Mouse (Mus musculus): Measurements from ENCODE around the gene Ttc7. TPM values are rescaled to one million over a fixed set of nuclear protein-coding genes. Genes with fewer than 3 reads are reported as not detected.

The Ttc7 gene
- total RNA-seq (2021) = 13.2 TPM in 2 replicates
- long read RNA-seq, experiment 1, full-length matches to known transcripts = 7 of 10 reads
- long read RNA-seq, experiment 1, partial matches to known transcripts = 0 of 10 reads
- long read RNA-seq, experiment 1, other reads (novel, unspliced or antisense) = 3 of 10 reads
- long read RNA-seq, experiment 2, full-length matches to known transcripts = 3 of 5 reads
- long read RNA-seq, experiment 2, partial matches to known transcripts = 0 of 5 reads
- long read RNA-seq, experiment 2, other reads (novel, unspliced or antisense) = 2 of 5 reads

DNA sequence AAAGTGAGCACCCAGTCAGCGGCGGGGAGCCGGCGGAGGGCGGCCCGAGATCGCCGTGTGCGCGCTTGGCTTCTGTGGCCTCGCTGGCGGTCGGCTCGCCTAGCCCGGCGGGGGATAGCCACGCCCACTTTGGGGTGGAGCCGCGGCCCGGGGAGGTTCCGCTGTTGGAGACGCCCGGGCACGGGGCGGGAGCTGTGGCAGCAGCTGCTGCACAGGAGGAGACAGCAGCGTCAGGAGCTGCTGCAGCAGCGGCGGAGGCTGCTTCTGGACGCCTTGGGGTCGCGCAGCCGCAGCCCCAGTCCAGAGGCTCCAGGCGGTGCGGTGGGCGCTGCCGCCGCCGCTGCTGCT, at the start of gene Ttc7:
Ttc7 (plus strand) TSS at position 181 of the 348 bp plus-strand sequence.
- peak; percentile 100 for DNase-seq

DNA sequence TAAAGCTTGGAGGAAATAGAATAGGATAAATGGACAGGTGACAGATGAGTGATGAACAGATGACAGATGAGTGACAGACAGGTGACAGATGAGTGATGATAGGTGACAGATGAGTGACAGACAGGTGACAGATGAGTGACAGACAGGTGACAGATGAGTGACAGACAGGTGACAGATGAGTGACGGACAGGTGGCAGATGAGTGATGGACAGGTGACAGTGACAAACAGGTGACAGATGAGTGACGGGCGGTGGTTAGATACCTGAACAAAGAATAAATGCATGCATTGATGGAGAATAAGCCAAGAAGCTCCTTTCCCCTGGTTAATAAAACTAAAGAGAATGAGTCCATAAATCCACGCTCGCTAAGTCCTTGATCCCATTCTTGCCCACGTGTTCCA, 47.7 kb upstream of the Ttc7 start:
- no peak for DNase-seq

DNA sequence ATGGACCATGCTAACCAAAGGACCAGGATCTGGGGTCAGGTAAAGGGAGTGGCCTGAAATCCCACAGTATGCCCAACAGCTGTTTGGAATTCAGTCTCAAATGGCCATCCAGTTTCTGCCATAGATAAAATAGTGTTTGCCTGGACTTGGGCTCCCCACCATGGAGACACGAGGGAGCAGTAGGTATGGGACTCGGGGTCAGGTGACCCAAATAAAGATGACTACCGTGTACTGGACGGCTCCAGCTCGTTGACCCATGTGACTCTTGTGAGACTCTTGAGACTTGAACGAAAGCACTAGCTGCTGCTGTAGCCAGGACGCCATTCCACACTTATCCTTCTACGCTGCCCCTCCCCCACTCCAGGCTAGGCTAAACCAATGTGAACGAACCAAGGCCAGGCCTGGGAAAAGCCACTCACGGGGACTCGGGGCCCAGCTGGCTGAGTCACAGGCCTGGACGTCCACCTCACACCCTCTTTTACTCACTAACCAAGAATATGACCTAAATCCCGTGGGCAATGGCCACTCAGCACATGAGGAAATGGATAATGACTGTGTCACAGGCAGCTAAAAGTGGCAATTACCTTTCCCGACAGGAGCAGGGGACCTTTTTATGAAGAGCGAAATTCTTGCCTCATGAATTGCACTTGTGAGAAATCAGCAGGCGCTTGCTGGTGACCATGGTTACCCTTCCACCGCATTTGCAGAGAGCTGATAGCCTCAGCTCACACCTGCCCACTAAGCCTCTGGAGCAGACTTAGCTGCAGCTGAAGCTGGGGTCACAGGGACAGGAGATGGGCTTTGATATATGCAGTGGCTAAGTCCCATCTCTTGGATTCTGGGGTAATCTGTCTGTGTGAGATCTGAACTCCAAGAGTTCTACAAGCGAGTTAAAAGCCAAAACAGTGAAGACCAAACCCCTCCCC, 45.7 kb upstream of the Ttc7 start:
- DNase-seq = peak; percentile 81

DNA sequence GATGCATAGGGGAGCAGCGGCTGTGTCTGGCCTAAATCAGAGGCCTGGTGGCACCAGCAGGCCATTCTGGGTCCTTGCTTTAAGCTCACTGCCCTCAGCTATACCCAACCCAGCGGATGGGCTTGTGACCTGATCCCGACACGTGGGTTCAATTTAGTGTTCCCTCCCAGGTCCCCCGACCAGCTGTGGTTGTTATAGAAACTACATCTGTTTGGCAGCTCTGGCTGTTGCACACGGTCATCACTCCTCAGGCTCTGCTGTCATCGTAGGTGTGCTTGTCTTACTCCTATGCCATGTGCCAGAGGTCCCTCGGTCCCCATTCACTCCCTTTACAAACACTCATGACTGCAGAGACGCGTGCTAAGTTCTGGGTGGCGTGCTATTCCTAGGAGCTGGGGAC, 44.9 kb upstream of the Ttc7 start:
- DNase-seq = no peak

DNA sequence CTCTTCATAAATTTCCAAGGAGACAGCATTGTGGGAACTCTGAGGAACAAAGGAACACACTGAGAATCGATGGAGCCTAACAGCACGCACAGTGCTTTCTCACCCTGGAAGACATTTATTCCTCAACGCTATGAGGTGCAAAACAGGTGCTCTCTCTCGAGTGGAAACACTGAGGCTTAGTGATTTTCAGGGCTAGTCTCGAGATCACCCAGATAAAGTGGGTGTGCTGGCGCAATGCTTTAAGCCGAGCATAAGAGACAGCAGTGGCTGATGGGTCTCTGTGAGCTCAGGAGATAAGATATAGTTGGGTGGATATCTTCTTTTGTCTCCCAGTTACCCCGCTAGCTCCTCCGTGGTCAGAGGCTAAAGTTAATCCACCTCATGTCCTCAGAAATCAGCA, 36.6 kb upstream of the Ttc7 start:
- DNase-seq = no peak

DNA sequence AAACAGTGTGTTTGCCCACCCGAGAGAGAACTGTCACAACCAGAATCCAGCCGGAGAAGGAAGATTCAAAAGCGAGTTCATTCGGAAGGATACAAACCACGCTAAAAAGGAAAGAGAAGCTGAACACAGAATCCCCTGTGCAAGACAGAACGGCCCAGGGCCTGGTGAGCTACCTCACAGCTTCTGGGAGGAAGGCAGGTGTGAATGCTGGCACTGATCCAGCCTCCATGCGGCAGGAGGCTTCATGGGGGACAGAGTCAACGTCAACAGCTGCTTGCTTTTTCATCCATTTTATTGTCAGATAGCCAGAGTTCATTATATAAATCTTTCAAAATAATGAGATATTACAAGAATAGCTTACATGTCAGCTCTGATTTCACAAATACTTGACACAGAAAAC, 28.3 kb upstream of the Ttc7 start:
- no peak for DNase-seq

DNA sequence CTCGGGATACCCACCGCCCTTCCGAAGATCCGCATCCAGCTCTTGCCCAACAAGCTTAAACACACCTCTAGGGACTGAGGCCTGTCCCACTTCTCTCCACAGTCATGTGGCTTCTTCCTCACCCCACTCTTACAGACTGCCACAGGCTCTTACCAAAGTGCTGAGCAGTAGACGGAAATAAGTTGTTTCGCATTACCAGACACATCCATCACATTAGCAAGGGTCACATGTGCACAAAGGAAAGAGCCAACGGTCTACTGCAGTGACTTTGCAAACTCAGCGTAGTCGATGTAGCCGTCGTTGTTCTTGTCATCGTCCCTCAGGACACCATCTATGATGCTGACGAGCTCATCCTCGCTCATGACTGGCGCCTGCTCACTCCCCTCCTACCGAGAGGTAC, 27.0 kb upstream of the Ttc7 start:
- no peak for DNase-seq

DNA sequence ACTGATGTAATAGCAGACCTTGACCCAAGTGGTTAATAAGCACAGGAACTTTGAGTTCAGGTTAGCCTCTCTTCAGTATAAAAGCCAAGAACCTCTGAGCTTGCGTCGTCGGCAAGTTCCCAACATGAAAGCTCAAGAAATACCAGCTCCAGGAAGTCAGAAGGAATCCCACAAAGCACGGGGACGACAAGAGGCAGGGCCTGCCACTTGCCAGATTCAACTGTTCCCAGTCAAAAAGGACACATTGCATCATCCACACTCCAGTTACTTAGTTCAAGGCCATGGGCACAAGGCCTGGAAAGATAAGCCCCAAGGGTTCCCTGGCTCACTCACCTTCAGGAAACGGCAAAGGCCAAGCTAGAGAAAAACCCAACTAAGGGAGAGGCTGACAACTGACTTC, 19.3 kb upstream of the Ttc7 start:
- peak; percentile 72 for DNase-seq

DNA sequence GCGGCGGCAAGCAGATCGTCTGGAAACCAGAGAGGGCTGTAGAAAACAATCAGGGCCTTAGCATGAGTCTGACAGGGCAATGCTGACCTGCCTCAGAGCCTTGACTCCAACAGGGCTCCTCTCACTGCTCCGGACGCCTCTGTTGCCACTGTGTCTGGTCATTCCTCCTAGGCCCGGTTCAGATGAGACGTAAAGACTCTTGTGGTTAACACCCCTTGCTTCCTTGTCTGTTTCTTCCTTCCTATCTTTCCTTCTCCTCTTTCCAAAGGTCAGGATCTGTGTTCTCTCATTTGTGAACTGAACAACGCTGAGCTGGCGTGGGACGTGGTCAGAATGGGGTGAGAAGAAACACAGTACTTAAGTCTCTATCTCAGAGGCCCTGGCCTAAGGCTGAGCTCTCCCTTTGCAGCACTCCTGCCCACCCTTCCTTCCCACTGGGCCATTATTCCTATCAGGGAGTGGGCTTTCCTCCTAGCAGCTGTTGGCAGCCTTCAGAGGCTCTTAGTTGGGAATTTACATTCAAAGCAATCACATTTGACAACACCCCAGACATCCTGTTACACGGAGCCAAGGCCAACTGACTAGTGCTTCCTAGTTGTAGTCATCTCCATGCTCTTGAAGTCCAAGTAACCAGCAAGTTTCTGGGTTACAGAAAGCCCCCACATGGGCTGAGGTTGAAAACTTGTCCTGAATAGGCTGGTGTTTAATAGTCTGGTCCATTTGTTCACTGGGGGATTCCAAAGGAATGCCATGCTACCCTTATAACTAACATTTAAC, 18.4 kb upstream of the Ttc7 start:
- peak; percentile 36 for DNase-seq

DNA sequence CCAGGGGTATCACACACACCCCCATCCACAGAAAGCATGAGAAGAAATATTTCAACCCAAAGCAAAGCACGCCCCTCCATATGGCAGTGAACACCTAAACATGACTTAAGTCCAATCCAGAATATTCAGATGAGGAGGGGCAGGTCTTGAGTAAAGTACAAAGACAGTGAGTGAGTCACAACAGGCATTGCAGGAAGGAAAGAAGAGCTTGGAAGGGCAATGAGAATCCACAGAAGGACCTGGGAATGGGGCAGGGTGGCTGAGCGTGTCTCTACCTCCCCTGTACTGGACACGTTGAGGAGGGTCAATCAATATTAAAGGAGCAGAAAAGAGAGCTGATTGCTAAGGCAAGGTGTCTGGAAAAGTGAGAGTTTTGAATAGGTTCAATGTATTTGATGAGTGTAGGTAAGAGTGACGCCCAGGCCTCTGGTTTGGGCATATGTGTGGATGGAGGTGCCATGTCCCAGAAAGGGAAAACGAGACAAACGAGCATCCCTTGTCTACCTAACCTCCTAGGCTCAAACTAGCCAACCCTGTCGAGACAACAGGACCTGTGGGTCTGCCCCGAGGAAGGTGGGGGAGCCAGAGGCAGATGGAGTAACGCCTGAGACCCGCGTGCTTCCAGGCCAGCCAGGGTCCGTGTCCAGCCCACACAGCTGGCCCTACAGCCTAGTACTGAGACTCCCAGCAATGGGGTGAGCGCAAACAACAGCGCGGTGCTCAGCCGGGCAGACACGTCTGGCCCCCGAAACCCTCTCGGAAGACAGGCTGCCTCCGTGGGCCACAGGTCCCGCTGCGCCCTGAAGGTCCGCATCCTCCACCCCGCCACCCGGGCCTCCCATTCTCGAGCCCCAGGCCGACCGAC, 17.5 kb upstream of the Ttc7 start:
- DNase-seq = no peak

DNA sequence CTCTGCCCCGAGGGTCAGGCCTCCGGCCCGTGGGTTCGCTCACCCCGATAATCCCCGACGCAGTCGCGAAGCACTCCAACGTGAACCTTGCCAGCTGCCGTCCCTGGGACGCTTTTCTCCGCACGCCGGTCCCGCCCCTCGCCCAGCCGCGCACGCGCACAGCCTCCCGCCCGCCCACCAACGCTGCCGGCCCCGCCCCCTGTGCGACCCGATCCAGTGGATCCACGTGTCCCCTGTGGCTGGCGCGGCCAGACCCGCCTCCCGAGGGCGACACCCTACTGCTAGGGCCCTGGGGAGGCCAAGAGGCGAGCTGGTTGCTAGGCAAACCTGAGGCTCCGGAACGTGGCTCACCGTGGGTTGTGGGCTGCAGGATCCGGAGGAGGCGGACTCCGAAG, 16.9 kb upstream of the Ttc7 start, which contains the start of gene Mcfd2:
Mcfd2 (minus strand) TSS at position 144 of the 395 bp plus-strand sequence.
- peak; percentile 99 for DNase-seq

DNA sequence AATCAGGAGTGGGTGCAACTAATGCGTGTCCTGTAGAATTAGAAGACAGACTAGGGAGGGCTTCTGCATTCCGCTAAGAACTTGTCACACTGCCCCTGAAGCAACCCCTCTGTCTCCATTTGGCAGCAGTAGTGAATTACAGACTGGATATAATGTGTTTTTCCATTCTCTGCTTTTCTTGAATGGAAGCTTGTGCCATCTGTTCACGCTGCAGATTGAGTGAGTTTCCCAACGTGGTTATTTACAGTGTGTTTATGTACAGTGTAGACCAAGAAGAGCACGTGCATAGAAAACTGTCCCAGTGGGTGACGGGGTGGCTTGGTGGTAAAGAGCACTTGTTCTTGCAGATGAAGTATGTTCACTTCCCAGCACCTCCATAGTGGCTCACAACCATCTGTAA, 13.2 kb upstream of the Ttc7 start:
- DNase-seq = no peak

DNA sequence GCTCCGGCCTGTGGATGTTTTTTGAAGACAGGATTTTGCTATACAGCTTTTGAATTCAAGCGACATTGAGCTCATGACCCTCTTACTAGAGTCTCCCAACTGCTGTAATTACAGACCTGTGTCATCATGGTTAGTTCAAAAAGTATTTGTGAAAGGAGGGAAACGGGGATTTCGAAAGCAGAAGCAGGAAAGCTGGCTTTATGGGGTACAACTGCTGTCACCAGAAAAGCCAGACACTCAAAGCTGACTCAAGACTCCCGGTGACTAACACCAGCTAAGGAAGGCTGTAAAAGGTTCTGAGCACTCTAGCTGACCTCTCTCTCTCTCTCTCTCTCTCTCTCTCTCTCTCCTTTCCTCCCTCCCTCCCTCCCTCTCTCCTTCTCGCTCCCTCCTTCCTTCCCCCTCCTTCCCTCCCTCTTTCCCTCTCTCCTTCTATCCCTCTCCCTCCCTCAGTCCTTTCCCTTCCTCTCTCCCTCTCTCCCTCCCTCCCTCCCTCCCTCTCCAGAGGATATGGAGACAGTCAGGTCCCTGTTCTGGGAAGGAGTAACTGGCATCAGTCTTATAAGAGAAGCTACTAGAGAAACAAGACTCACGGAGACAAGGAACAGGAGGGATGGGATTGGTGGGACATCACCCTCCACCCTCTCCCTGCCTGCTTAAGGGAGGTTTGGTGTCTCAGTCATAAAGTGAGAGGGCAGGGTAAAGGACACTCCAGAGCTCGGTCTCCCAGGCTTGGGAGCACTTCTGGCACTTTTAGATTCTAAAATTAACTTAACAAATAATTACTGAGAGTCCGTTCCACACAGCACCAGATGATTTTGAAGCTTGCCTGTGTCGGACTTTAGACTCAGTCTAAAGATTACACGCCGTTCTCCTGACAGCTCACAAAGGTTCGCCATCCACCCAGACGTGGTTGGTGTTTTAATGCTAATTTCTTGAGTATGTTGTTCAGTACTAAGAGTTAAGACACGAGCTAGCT, 7.0 kb upstream of the Ttc7 start:
- no peak for DNase-seq

DNA sequence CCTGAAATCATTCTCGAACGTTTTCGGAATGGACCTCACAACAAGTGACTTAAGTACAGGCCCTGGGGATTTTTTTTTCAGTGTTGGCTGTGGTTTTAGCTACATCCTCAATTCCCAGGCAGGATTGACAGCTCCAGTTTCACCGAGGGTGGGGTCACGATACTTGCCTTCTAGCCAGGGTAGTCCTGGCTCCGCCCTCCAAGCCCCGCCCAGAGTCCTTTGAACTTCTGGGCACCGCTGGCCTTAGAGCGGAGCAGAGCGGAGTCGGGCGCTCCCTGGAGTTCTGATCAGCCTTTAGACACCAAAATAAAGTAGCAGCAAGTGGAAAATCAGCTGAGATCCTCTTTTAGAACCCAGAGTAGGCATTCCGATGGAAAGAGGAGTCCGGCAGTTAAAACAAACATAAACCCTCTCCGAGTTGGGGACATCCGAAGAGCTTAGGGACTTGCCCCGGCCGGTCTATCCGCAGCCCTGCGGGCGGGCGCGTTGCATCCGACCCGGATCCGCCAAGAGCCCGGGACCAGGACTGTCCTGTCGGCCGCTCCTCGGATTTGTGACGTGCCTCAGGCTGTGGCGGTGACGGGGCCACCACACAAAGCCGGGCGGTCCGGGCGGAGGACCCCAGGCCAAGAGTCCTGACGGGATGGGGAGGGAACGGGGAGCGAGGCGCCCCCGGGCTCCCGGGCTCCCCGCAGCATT, 530 bp upstream of the Ttc7 start:
- DNase-seq = peak; percentile 96

DNA sequence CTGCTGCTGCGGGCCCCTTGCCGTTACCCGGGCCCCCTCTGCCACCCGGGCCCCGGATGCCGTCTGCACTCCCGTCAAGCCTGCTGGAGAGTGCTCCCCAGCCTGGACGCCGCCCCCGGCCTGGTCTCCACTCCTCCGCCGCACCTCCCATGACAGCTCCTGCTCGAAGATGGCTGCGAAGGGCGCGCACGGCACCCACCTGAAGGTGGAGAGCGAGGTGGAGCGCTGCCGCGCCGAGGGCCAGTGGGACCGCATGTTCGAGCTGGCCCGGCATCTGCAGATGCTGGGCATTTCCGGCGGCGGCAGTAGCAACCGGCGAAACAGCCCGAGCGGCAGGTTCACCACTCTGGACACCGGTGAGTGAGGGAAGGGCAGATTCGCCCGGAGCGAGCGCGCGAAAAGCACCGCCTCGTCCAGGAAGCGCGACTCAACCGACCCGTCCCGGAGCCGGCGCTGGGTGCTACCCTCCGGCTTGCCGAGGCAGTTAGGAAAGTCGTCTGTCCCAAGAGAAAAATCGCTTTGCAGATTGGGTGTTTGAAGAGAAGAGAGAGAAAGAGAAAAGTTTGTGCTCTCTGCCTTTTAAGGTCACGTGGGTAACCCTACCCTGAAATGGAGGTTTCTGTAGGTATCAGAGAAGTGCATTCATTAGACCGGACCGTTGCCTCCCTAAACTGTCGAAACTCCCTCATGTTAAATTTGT, 519 bp downstream of the Ttc7 start:
- DNase-seq = peak; percentile 81

DNA sequence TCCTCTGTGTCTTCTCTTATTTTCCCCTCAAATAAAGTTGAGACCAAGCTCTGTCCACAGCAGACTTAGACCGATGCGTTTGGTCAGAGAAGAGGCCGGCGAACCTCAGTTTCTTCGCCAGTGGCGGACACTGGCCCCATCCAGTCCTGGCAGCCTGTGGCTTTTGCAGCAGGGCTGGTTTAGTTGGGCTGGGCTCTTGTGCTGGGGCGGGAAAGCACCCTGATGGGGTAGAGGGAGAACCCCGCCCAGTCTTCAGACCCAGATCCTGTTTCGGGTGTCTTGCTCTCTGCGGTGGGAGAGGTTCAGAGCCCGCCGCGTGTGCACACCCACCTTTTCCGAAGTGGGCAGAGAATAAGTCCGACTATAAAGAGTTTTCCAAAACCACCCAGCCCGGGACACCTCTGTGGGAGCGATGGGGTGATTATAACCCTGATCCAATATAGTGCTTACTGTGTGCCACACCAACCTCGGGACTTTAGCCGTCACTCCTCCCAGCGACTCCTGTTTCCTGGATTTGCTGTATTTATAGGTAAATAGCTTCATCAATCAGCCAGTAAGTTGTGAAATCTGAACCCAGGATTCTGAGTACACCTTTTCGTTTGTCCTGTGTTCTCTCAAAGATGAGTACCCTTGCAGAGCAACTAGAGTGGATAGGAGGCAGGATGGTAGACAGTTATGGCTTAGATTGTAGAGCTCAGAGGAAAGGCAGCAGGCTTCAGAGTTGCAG, 1.2 kb downstream of the Ttc7 start:
- peak; percentile 42 for DNase-seq

DNA sequence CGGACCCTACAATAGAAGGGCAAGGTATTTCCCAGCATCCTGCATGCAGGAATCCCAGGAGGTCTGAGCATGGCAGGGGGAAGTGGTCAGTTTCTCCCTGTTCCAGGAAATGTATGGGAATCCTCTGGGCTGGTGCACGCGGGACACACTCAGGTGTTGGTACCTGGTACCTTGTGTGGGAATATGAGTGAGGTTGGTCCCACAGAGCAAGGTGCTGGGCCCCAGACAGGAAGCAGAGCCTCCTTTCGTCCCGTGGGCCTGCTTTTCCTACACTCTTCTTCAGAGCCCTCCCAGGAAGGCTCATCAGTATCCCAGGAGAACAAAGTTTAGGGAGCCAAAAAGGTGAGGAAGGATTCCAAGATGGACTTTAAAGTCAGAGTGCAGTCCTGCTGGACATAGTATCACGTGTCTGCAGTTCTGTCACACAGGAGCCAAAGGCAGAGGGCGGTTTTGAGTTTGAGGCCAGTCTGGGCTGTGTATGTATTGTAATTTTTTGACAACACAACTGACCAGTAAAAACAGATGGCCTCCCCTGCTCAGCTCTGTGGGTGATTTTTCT, 1.9 kb downstream of the Ttc7 start:
- no peak for DNase-seq
